Mouse (Mus musculus): ENCODE measurements around the gene Rabggtb. TPM values are rescaled to one million over a fixed set of nuclear protein-coding genes. Genes with fewer than 3 reads are reported as not detected.

Rabggtb gene
- polyA plus RNA-seq, 1 experiment from 2014 or later, result 49.6 TPM

DNA sequence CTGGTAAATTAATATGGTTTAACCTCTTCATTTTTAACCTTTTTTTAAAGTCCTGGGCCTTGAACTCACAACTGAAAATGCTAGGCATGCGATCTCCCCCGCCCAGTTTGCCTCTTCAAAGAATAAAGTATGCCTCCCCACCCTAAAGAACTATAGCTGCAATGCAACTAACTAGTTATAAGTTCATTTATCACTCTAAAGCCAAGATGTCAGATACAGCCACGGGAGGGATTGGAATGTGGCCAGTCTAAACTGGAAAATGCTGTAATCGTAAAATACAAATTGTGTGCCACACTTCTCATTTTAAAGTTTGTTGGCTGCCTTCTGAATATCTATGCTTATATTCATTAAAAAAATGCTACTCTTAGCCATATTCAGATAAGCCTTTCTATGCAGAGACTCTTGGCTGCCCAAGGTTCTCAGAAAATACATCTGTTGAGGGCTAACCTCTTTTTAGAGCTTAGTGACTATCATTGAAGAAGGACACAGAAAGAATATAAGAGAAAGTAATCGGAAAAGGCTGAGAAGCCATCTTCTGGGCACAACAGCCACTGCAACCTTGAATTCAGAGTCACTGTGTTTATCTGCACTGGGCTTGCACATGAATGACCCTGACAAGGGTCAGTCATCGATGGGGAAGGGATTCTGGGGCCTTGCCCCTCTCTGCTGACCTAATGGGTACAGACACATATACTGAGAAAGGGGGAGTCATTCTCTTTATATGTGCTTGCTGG is 868 bp upstream of the Rabggtb start:
- H3K4me1 ChIP-seq, result peaks cover 37% of the 10 kb centered on the region
- peak overlapping the region; percentile 72; the same call in 1 of the 2 replicates for H3K9ac ChIP-seq
- 29% methylated on average over 6 of the region's 6 CpGs for WGBS
- peak overlapping the region; percentile 74 for H3K4me2 ChIP-seq
- H3K27me3 ChIP-seq, result no peaks in the 10 kb centered on the region
- H3K27ac ChIP-seq, result peak overlapping the region; percentile 83; the same call in 1 of the 2 replicates
- H3K4me3 ChIP-seq, result peak overlapping the region; percentile 78
- no peaks in the 10 kb centered on the region for H3K9me3 ChIP-seq
- H3K36me3 ChIP-seq, result peaks cover 25% of the 10 kb centered on the region
- ATAC-seq (ENCODE audit: borderline replicate concordance, extremely low read depth, low FRiP score, low TSS enrichment), result no peak

DNA sequence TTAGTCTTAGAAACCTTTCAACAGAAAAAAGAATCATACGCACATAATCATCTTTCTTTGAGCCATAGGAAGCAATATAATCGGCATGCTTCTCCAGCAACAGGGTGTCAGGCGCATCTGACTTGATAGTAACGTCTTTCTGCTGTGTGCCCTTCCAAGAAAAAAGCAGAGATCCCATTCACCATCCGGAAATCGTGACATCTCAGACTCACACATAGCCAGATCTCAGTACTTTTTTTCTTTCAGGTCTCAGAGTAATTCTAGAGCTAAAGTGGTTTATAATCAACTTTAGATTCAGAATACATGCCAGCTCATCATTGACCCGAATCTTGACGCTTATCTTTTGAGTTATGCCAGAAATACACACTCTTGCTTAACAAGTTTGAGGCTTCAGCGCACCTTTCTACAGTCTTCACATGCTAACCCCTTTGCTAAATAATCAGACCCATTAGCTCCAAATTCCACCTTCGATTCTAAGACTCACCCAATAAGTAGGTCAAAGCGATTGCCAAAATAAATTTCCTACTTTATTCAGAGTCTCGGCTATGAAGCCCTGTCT is 848 bp downstream of the Rabggtb start:
- H3K27ac ChIP-seq, result peak overlapping the region; percentile 71; the same call in 1 of the 2 replicates
- ATAC-seq (ENCODE audit: borderline replicate concordance, extremely low read depth, low FRiP score, low TSS enrichment), result no peak
- no peaks in the 10 kb centered on the region for H3K27me3 ChIP-seq
- H3K4me2 ChIP-seq, result peak overlapping the region; percentile 74
- H3K9me3 ChIP-seq, result no peaks in the 10 kb centered on the region
- peak overlapping the region; percentile 78 for H3K4me3 ChIP-seq
- H3K36me3 ChIP-seq, result peaks cover 42% of the 10 kb centered on the region
- WGBS, result under 1% methylated on average over 12 of the region's 12 CpGs
- H3K9ac ChIP-seq, result peak overlapping the region; percentile 89
- H3K4me1 ChIP-seq, result peaks cover 44% of the 10 kb centered on the region

DNA sequence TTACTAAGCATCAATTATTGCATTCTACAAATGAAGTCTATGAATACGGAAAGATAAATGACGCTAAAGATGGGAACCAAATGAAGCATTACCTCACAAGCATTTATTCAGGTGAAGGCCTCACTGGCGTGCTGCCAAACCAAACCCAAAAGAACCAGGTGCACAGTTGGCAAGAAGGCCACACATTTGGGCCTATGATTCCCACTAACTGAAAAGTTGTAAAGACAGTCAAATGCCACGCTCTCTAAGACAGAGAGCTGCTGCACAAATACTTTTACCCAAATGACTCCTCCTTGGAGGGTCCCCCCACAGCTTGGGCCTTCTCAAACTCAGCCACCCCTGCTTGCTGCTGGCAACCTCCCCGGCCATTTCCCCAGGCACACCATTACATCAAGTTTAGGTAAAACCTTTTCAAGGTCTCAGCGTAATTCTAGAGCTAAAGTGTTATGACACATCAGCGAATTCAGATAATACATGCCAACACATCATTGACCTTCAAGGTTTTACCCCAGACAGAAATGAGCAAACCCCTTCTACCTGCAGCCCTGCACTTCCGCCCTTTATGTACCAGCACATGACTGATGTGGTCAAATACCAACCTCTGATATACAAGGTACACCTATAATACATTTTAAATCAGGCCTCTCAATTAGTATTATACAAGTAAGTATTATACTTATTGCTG is 1.5 kb downstream of the Rabggtb start:
- H3K27ac ChIP-seq, result peak overlapping the region; percentile 71
- peaks cover 48% of the 10 kb centered on the region for H3K36me3 ChIP-seq
- WGBS, result 33% methylated on average over 8 of the region's 8 CpGs

GRCm38 (mm10) chr3:153910489-153910888 is 2.3 kb downstream of the Rabggtb start:
- Histone ChIP-seq H3K4me1 (peaks cover 44% of the 10 kb centered on the region), H3K4me3 (peak overlapping the region; percentile 78), H3K27me3 (no peaks in the 10 kb centered on the region), H3K27ac (no peak overlapping the region), H3K9me3 (no peaks in the 10 kb centered on the region), H3K36me3 (peaks cover 56% of the 10 kb centered on the region), H3K4me2 (peak overlapping the region; percentile 74), H3K9ac (0 out of 2 replicates have a peak overlapping the region, but pooled peaks have one; percentile 89)
- ATAC-seq (ENCODE audit: borderline replicate concordance, extremely low read depth, low FRiP score, low TSS enrichment), result no peak
- 56% methylated on average over 7 of the region's 7 CpGs for WGBS

More for the DNA sequence above, 1.5 kb downstream of the Rabggtb start:
- peak overlapping the region; percentile 78 for H3K4me3 ChIP-seq
- peaks cover 44% of the 10 kb centered on the region for H3K4me1 ChIP-seq
- no peaks in the 10 kb centered on the region for H3K9me3 ChIP-seq
- H3K4me2 ChIP-seq, result peak overlapping the region; percentile 74
- no peak for ATAC-seq (ENCODE audit: borderline replicate concordance, extremely low read depth, low FRiP score, low TSS enrichment)
- H3K27me3 ChIP-seq, result no peaks in the 10 kb centered on the region
- H3K9ac ChIP-seq, result peak overlapping the region; percentile 89

- H3K9ac ChIP-seq, result no peak overlapping the region
- H3K9me3 ChIP-seq, result no peaks in the 10 kb centered on the region
- H3K27ac ChIP-seq, result no peak overlapping the region
- no peak overlapping the region for H3K4me2 ChIP-seq
- H3K27me3 ChIP-seq, result no peaks in the 10 kb centered on the region
- WGBS, result 71% methylated on average over 5 of the region's 5 CpGs
- peaks cover 71% of the 10 kb centered on the region for H3K36me3 ChIP-seq
- H3K4me3 ChIP-seq, result no peak overlapping the region
- ATAC-seq (ENCODE audit: borderline replicate concordance, extremely low read depth, low FRiP score, low TSS enrichment), result no peak
- H3K4me1 ChIP-seq, result peaks cover 42% of the 10 kb centered on the region
Measured at GRCm38 (mm10) chr3:153908919-153909318, 3.9 kb downstream of the Rabggtb start.

GRCm38 (mm10) chr3:153906136-153906871 is 6.5 kb downstream of the Rabggtb start, which contains the start of gene Msh4:
Msh4 (minus strand) TSS chr3:153906138.
- WGBS, result 79% methylated on average over 9 of the region's 9 CpGs
- no peak within 1 kb of the TSS for H3K9ac ChIP-seq
- H3K27ac ChIP-seq, result no peak within 1 kb of the TSS
- H3K4me3 ChIP-seq, result no peak within 1 kb of the TSS
- peaks cover 31% of the 10 kb centered on the region for H3K4me1 ChIP-seq
- no peaks in the 10 kb centered on the region for H3K27me3 ChIP-seq
- H3K36me3 ChIP-seq, result peaks cover 80% of the 10 kb centered on the region
- no peak within 1 kb of the TSS for H3K4me2 ChIP-seq
- no peaks in the 10 kb centered on the region for H3K9me3 ChIP-seq
- ATAC-seq (ENCODE audit: borderline replicate concordance, extremely low read depth, low FRiP score, low TSS enrichment), result no peak

- Histone ChIP-seq H3K27me3 (no peaks in the 10 kb centered on the region), H3K4me1 (peaks cover 23% of the 10 kb centered on the region), H3K36me3 (peaks cover 73% of the 10 kb centered on the region), H3K9me3 (no peaks in the 10 kb centered on the region), H3K4me2 (no peak overlapping the region), H3K27ac (no peak overlapping the region), H3K9ac (no peak overlapping the region), H3K4me3 (no peak overlapping the region)
- 80% methylated on average over 49 of the region's 49 CpGs for WGBS
- peak; percentile 43; the same call in 1 of the 2 replicates for ATAC-seq (ENCODE audit: borderline replicate concordance, extremely low read depth, low FRiP score, low TSS enrichment)
Measured at GRCm38 (mm10) chr3:153905251-153906135, 7.3 kb downstream of the Rabggtb start.

- H3K9me3 ChIP-seq, result no peaks in the 10 kb centered on the region
- H3K4me2 ChIP-seq, result no peak overlapping the region
- H3K4me3 ChIP-seq, result no peak overlapping the region
- peaks cover 15% of the 10 kb centered on the region; the same call in 1 of the 2 replicates for H3K4me1 ChIP-seq
- ATAC-seq (ENCODE audit: borderline replicate concordance, extremely low read depth, low FRiP score, low TSS enrichment), result peak; percentile 64; the same call in 1 of the 2 replicates
- no peak overlapping the region for H3K27ac ChIP-seq
- peaks cover 64% of the 10 kb centered on the region for H3K36me3 ChIP-seq
- 58% methylated on average over 6 of the region's 6 CpGs for WGBS
- no peak overlapping the region for H3K9ac ChIP-seq
- no peaks in the 10 kb centered on the region for H3K27me3 ChIP-seq
Measured at GRCm38 (mm10) chr3:153904586-153904985, 8.2 kb downstream of the Rabggtb start.

- Histone ChIP-seq H3K9me3 (no peaks in the 10 kb centered on the region), H3K27me3 (no peaks in the 10 kb centered on the region), H3K4me1 (0 out of 2 replicates have a peak, but pooled peaks cover 3% of the 10 kb centered on the region), H3K36me3 (peaks cover 44% of the 10 kb centered on the region), H3K4me3 (no peak overlapping the region), H3K4me2 (no peak overlapping the region), H3K9ac (no peak overlapping the region), H3K27ac (no peak overlapping the region)
- WGBS, result 47% methylated on average over 3 of the region's 3 CpGs
- no peak for ATAC-seq (ENCODE audit: borderline replicate concordance, extremely low read depth, low FRiP score, low TSS enrichment)
Measured at GRCm38 (mm10) chr3:153902595-153902994, 10.2 kb downstream of the Rabggtb start.

GRCm38 (mm10) chr3:153901904-153902303 is 10.9 kb downstream of the Rabggtb start:
- H3K9me3 ChIP-seq, result no peaks in the 10 kb centered on the region
- no peaks in the 10 kb centered on the region for H3K27me3 ChIP-seq
- no peak overlapping the region for H3K4me2 ChIP-seq
- H3K27ac ChIP-seq, result no peak overlapping the region
- WGBS, result 45% methylated on average over 1 of the region's 1 CpGs
- H3K4me1 ChIP-seq, result no peaks in the 10 kb centered on the region
- no peak overlapping the region for H3K4me3 ChIP-seq
- no peak for ATAC-seq (ENCODE audit: borderline replicate concordance, extremely low read depth, low FRiP score, low TSS enrichment)
- no peak overlapping the region for H3K9ac ChIP-seq
- peaks cover 37% of the 10 kb centered on the region for H3K36me3 ChIP-seq

All from lung, embryonic 15.5 days (tissue).